Mouse (Mus musculus): Measurements from ENCODE around the gene Pcnx2. TPM values are rescaled to one million over a fixed set of nuclear protein-coding genes. Genes with fewer than 3 reads are reported as not detected.

Pcnx2 gene
- polyA plus RNA-seq, 1 experiment from 2014 or later = 5.6 TPM

GRCm38 (mm10) chr8:125782161-125782560 lies 116.0 kb downstream of the Pcnx2 start:
- no peak overlapping the region for H3K4me3 ChIP-seq (replicated peaks; ENCODE audit: low read length)
- peaks cover 3% of the 10 kb centered on the region for H3K4me1 ChIP-seq (replicated peaks; ENCODE audit: control insufficient read depth, insufficient read depth, low read length)
- no peaks in the 10 kb centered on the region for H3K36me3 ChIP-seq (ENCODE audit: control insufficient read depth, insufficient read depth)
- ATAC-seq = no peak
- H3K4me2 ChIP-seq (ENCODE audit: low read length) = no peak overlapping the region
- 69% methylated on average over 3 of the region's 3 CpGs for WGBS
- H3K9me3 ChIP-seq (ENCODE audit: control insufficient read depth, low read length) = no peaks in the 10 kb centered on the region
- no peaks in the 10 kb centered on the region for H3K27me3 ChIP-seq (replicated peaks; ENCODE audit: control insufficient read depth, insufficient read depth, low read length)
- no peak overlapping the region for H3K9ac ChIP-seq (replicated peaks; ENCODE audit: low read depth, low read length)
- no peak overlapping the region for H3K27ac ChIP-seq (ENCODE audit: low read length)

- H3K4me1 ChIP-seq (replicated peaks; ENCODE audit: control insufficient read depth, insufficient read depth, low read length) = no peaks in the 10 kb centered on the region
- WGBS = 89% methylated on average over 8 of the region's 8 CpGs
- H3K27me3 ChIP-seq (replicated peaks; ENCODE audit: control insufficient read depth, insufficient read depth, low read length) = no peaks in the 10 kb centered on the region
- no peak overlapping the region for H3K4me3 ChIP-seq (replicated peaks; ENCODE audit: low read length)
- H3K36me3 ChIP-seq (ENCODE audit: control insufficient read depth, insufficient read depth) = no peaks in the 10 kb centered on the region
- ATAC-seq = no peak
- H3K9ac ChIP-seq (replicated peaks; ENCODE audit: low read depth, low read length) = no peak overlapping the region
- H3K27ac ChIP-seq (ENCODE audit: low read length) = no peak overlapping the region
- H3K4me2 ChIP-seq (ENCODE audit: low read length) = no peak overlapping the region
- H3K9me3 ChIP-seq (ENCODE audit: control insufficient read depth, low read length) = no peaks in the 10 kb centered on the region
Observed at GRCm38 (mm10) chr8:125779656-125780055, 118.5 kb downstream of the Pcnx2 start.

- no peaks in the 10 kb centered on the region for H3K36me3 ChIP-seq (ENCODE audit: control insufficient read depth, insufficient read depth)
- H3K9me3 ChIP-seq (ENCODE audit: control insufficient read depth, low read length) = no peaks in the 10 kb centered on the region
- H3K27ac ChIP-seq (ENCODE audit: low read length) = no peak overlapping the region
- H3K4me3 ChIP-seq (replicated peaks; ENCODE audit: low read length) = no peak overlapping the region
- ATAC-seq = no peak
- H3K9ac ChIP-seq (replicated peaks; ENCODE audit: low read depth, low read length) = no peak overlapping the region
- H3K27me3 ChIP-seq (replicated peaks; ENCODE audit: control insufficient read depth, insufficient read depth, low read length) = no peaks in the 10 kb centered on the region
- no peak overlapping the region for H3K4me2 ChIP-seq (ENCODE audit: low read length)
- 92% methylated on average over 5 of the region's 5 CpGs for WGBS
- H3K4me1 ChIP-seq (replicated peaks; ENCODE audit: control insufficient read depth, insufficient read depth, low read length) = no peaks in the 10 kb centered on the region
Observed at GRCm38 (mm10) chr8:125778919-125779318, 119.2 kb downstream of the Pcnx2 start.

DNA sequence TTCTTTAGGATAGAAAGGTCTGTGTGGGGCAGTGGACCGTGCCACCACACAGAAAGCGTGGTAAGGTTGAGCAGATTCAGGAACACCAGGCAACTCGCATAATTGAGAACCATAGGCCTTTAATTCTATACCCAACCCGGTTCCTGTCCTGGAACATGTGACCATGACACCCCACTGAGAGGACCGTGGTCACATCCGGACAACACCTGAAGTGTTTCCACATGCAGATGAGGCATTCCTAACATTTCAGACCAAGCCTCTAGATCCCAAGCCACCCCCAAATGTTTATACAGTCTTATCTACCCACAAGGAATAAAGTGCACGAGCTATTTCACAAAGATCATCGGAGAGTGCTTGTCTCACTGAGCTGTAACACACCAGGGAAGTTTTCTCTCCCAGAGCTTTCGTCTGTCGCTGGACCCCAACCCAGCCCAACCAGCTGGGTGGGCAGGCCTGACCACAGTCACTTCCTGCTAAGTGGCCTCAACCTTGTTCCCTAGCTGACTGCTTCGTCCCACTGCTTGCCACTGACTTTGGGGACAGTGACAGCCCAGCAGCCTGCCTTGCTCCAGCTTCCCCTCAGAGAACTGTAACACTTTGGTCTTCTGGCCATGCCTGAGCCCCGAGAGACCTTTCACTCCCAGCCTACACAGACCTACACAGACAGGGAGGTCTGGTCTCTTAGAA lies 120.5 kb downstream of the Pcnx2 start:
- no peaks in the 10 kb centered on the region for H3K27me3 ChIP-seq (replicated peaks; ENCODE audit: control insufficient read depth, insufficient read depth, low read length)
- no peaks in the 10 kb centered on the region for H3K4me1 ChIP-seq (replicated peaks; ENCODE audit: control insufficient read depth, insufficient read depth, low read length)
- no peak for ATAC-seq
- peaks cover 2% of the 10 kb centered on the region; the same call in 1 of the 2 replicates for H3K36me3 ChIP-seq (ENCODE audit: control insufficient read depth, insufficient read depth)
- H3K27ac ChIP-seq (ENCODE audit: low read length) = no peak overlapping the region
- 81% methylated on average over 12 of the region's 12 CpGs for whole genome bisulfite sequencing
- H3K4me3 ChIP-seq (replicated peaks; ENCODE audit: low read length) = no peak overlapping the region
- H3K9me3 ChIP-seq (ENCODE audit: control insufficient read depth, low read length) = no peaks in the 10 kb centered on the region
- H3K4me2 ChIP-seq (ENCODE audit: low read length) = no peak overlapping the region
- H3K9ac ChIP-seq (replicated peaks; ENCODE audit: low read depth, low read length) = no peak overlapping the region

DNA sequence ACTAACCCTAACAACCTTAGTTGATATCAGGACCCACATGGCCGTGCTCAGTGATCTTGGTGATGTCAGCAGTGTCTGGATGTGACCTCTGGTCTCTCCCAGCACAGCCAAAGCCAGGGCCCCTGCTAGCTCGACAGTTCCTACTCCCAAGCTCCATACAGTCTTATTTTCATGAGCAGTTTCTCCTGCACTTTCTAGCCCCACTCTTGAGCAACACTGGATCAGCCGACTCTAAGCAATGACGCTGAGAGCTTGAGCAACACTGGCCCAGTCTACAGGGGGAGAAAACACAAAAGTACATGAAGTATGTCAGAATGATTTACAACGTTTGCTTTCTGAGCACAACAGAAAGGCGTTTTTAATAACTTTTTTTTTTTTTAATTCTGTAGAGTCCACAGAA lies 121.3 kb downstream of the Pcnx2 start:
- no peak for ATAC-seq
- Histone ChIP-seq H3K27ac (ENCODE audit: low read length) (no peak overlapping the region), H3K9ac (replicated peaks; ENCODE audit: low read depth, low read length) (no peak overlapping the region), H3K9me3 (ENCODE audit: control insufficient read depth, low read length) (no peaks in the 10 kb centered on the region), H3K4me2 (ENCODE audit: low read length) (no peak overlapping the region), H3K36me3 (ENCODE audit: control insufficient read depth, insufficient read depth) (peaks cover 4% of the 10 kb centered on the region), H3K27me3 (replicated peaks; ENCODE audit: control insufficient read depth, insufficient read depth, low read length) (no peaks in the 10 kb centered on the region), H3K4me1 (replicated peaks; ENCODE audit: control insufficient read depth, insufficient read depth, low read length) (no peaks in the 10 kb centered on the region), H3K4me3 (replicated peaks; ENCODE audit: low read length) (no peak overlapping the region)
- 82% methylated on average over 6 of the region's 6 CpGs for WGBS

GRCm38 (mm10) chr8:125776314-125776713 lies 121.8 kb downstream of the Pcnx2 start:
- 90% methylated on average over 3 of the region's 3 CpGs for WGBS
- Histone ChIP-seq H3K4me3 (replicated peaks; ENCODE audit: low read length) (no peak overlapping the region), H3K4me2 (ENCODE audit: low read length) (no peak overlapping the region), H3K27ac (ENCODE audit: low read length) (no peak overlapping the region), H3K36me3 (ENCODE audit: control insufficient read depth, insufficient read depth) (peaks cover 5% of the 10 kb centered on the region), H3K27me3 (replicated peaks; ENCODE audit: control insufficient read depth, insufficient read depth, low read length) (no peaks in the 10 kb centered on the region), H3K9me3 (ENCODE audit: control insufficient read depth, low read length) (no peaks in the 10 kb centered on the region), H3K9ac (replicated peaks; ENCODE audit: low read depth, low read length) (no peak overlapping the region), H3K4me1 (replicated peaks; ENCODE audit: control insufficient read depth, insufficient read depth, low read length) (no peaks in the 10 kb centered on the region)
- ATAC-seq = no peak

- Histone ChIP-seq H3K36me3 (ENCODE audit: control insufficient read depth, insufficient read depth) (peaks cover 7% of the 10 kb centered on the region), H3K4me1 (replicated peaks; ENCODE audit: control insufficient read depth, insufficient read depth, low read length) (no peaks in the 10 kb centered on the region), H3K4me2 (ENCODE audit: low read length) (no peak overlapping the region), H3K4me3 (replicated peaks; ENCODE audit: low read length) (no peak overlapping the region), H3K9me3 (ENCODE audit: control insufficient read depth, low read length) (no peaks in the 10 kb centered on the region), H3K27ac (ENCODE audit: low read length) (no peak overlapping the region), H3K9ac (replicated peaks; ENCODE audit: low read depth, low read length) (no peak overlapping the region), H3K27me3 (replicated peaks; ENCODE audit: control insufficient read depth, insufficient read depth, low read length) (no peaks in the 10 kb centered on the region)
- whole genome bisulfite sequencing = 53% methylated on average over 3 of the region's 3 CpGs
- ATAC-seq = no peak
Observed at GRCm38 (mm10) chr8:125775031-125775430, 123.1 kb downstream of the Pcnx2 start.

DNA sequence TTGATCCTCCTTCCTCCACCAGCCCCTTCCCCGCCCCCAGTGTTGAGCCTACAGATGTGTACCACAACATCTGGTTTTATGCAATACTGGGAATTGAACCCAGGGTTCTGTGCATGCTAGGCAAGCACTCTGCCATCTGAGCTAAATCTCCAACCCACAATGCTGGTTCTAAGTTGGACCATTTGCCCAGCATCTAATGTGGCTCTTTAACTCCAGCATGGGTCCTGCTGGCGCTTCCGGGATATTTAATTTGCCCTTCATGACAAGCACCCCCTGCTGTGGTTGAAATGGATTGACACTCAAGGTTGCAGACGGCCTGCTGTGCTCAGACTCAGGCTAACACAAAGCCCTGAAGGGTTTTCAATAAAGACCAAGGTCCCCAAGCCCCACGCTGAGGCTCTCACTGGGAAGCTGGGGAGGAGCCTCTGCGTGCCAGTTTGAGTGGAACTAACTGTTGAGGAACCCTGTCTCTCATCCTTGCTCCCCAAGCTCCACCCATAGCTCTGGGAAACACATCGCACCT lies 124.8 kb downstream of the Pcnx2 start:
- peaks cover 7% of the 10 kb centered on the region for H3K36me3 ChIP-seq (ENCODE audit: control insufficient read depth, insufficient read depth)
- no peak overlapping the region for H3K27ac ChIP-seq (ENCODE audit: low read length)
- H3K9ac ChIP-seq (replicated peaks; ENCODE audit: low read depth, low read length) = no peak overlapping the region
- H3K9me3 ChIP-seq (ENCODE audit: control insufficient read depth, low read length) = no peaks in the 10 kb centered on the region
- H3K4me2 ChIP-seq (ENCODE audit: low read length) = no peak overlapping the region
- ATAC-seq = no peak
- H3K4me1 ChIP-seq (replicated peaks; ENCODE audit: control insufficient read depth, insufficient read depth, low read length) = no peaks in the 10 kb centered on the region
- no peak overlapping the region for H3K4me3 ChIP-seq (replicated peaks; ENCODE audit: low read length)
- no peaks in the 10 kb centered on the region for H3K27me3 ChIP-seq (replicated peaks; ENCODE audit: control insufficient read depth, insufficient read depth, low read length)
- 40% methylated on average over 7 of the region's 7 CpGs for WGBS

DNA sequence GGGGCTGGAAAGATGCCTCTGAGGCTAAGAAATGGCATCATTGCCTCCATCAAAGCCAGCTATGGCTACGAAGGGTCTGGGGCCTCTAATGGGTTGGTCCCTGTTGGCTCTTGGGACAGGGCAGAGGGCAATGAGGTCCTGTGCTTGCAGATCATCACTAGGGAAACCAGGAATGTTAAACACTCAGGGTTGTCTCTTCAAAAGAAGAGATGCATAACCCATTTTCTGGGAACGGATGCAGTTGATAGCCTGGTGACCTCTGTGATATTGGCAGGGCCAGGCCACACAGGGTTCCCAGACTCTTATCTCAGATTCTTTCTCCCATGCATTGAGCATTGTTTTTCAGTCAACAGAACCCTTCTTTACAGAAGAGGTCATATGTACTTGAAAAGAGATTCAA lies 125.8 kb downstream of the Pcnx2 start:
- Histone ChIP-seq H3K4me2 (ENCODE audit: low read length) (no peak overlapping the region), H3K27me3 (replicated peaks; ENCODE audit: control insufficient read depth, insufficient read depth, low read length) (no peaks in the 10 kb centered on the region), H3K4me1 (replicated peaks; ENCODE audit: control insufficient read depth, insufficient read depth, low read length) (no peaks in the 10 kb centered on the region), H3K4me3 (replicated peaks; ENCODE audit: low read length) (no peak overlapping the region), H3K36me3 (ENCODE audit: control insufficient read depth, insufficient read depth) (peaks cover 7% of the 10 kb centered on the region), H3K9me3 (ENCODE audit: control insufficient read depth, low read length) (no peaks in the 10 kb centered on the region), H3K27ac (ENCODE audit: low read length) (no peak overlapping the region), H3K9ac (replicated peaks; ENCODE audit: low read depth, low read length) (no peak overlapping the region)
- ATAC-seq = no peak
- 82% methylated on average over 2 of the region's 2 CpGs for WGBS

All from forebrain, embryonic 16.5 days (tissue).